Mouse (Mus musculus) CH12.LX (cell line): ENCODE measurements around the gene Agap3. TPM values are rescaled to one million over a fixed set of nuclear protein-coding genes. Genes with fewer than 3 reads are reported as not detected.

ENCODE experiments used
- DNase-seq: peaks from one replicate; pipeline ENCODE4 v3.0.0-alpha.2; 2013; ENCODE audit errors: extremely low read depth
- H3K27ac ChIP-seq: 2 replicates; pipeline ENCODE4 v1.5.1; 2012; ENCODE audit warnings: low read depth, mild to moderate bottlenecking, control low read depth, moderate library complexity; ENCODE audit not compliant: insufficient read depth
- H3K27me3 ChIP-seq: replicated peaks from 2 replicates; pipeline ENCODE3; 2012; ENCODE audit warnings: inconsistent platforms
- H3K36me3 ChIP-seq, 2 experiments: replicated peaks in 1 of 2; 2 replicates each; pipeline versions ENCODE3 to v1.6.1; 2012; ENCODE audit warnings: inconsistent platforms in 1 of 2, low read length in 1 of 2, mild to moderate bottlenecking in 1 of 2, mixed read lengths in 1 of 2, moderate library complexity in 1 of 2; ENCODE audit not compliant: control insufficient read depth in 1 of 2, insufficient read depth in 1 of 2
- H3K4me1 ChIP-seq, 2 experiments: 2 replicates each; pipeline ENCODE4 v1.6.1; 2012; ENCODE audit warnings: inconsistent platforms in 1 of 2, moderate library complexity in 1 of 2; ENCODE audit not compliant: insufficient read depth in 2 of 2, control insufficient read depth in 1 of 2
- H3K4me2 ChIP-seq: 2 replicates; pipeline ENCODE4 v1.6.1; 2012; ENCODE audit warnings: low read depth, mild to moderate bottlenecking, control low read depth; ENCODE audit not compliant: poor library complexity, insufficient read depth, severe bottlenecking
- H3K4me3 ChIP-seq, 3 experiments: fragments of 150-350 bp in 1 of 3; sonication (generic) in 1 of 3; replicated peaks in 1 of 3; 2 replicates each; pipeline versions ENCODE3 to v1.5.1; 2011 to 2012; ENCODE audit warnings: low read depth in 2 of 3, low read length in 2 of 3, mild to moderate bottlenecking in 2 of 3, moderate library complexity in 2 of 3, control low read depth in 1 of 3, improper control_type of control experiment in 1 of 3, inconsistent platforms in 1 of 3, mixed read lengths in 1 of 3; ENCODE audit not compliant: poor library complexity in 1 of 3
- H3K79me2 ChIP-seq: replicated peaks from 2 replicates; pipeline ENCODE4 v1.6.1; 2012; ENCODE audit warnings: mild to moderate bottlenecking, moderate library complexity; ENCODE audit not compliant: control insufficient read depth, poor library complexity, insufficient read depth, severe bottlenecking; ENCODE audit errors: extremely low read depth
- H3K9ac ChIP-seq: 2 replicates; pipeline ENCODE4 v1.6.1; 2012; ENCODE audit warnings: low read depth, mild to moderate bottlenecking, control low read depth, moderate library complexity; ENCODE audit not compliant: insufficient read depth
- H3K9me3 ChIP-seq: replicated peaks from 2 replicates; pipeline ENCODE3; 2012; ENCODE audit warnings: low read length, inconsistent platforms, mixed read lengths
- CHD1 ChIP-seq: IDR thresholded peaks from 2 replicates; pipeline ENCODE4 v1.6.1; 2012; ENCODE audit warnings: low read depth, low read length, improper control_type of control experiment, inconsistent platforms
- CHD2 ChIP-seq: IDR thresholded peaks from 2 replicates; pipeline ENCODE4 v1.6.1; 2011; ENCODE audit warnings: low read length, improper control_type of control experiment
- CTCF ChIP-seq, 2 experiments: IDR thresholded peaks in 1 of 2; conservative IDR thresholded peaks in 1 of 2; 2 replicates each; pipeline ENCODE4 v1.5.1; 2011 to 2012; ENCODE audit warnings: low read depth in 2 of 2, low read length in 2 of 2, improper control_type of control experiment in 1 of 2, inconsistent platforms in 1 of 2, mild to moderate bottlenecking in 1 of 2, moderate library complexity in 1 of 2
- E2F4 ChIP-seq: IDR thresholded peaks from 2 replicates; pipeline ENCODE4 v1.6.1; 2011; ENCODE audit warnings: low read depth, low read length, improper control_type of control experiment; ENCODE audit not compliant: insufficient replicate concordance
- EP300 ChIP-seq: IDR thresholded peaks from 2 replicates; pipeline ENCODE4 v1.6.1; 2011; ENCODE audit warnings: low read length, improper control_type of control experiment
- ETS1 ChIP-seq: conservative IDR thresholded peaks from 2 replicates; pipeline ENCODE4 v1.6.1; 2012; ENCODE audit warnings: low read depth, mild to moderate bottlenecking, inconsistent platforms, low read length, improper control_type of control experiment, moderate library complexity
- GABPA ChIP-seq: IDR thresholded peaks from 2 replicates; pipeline ENCODE4 v1.6.1; 2012; ENCODE audit warnings: low read depth, low read length, improper control_type of control experiment, inconsistent platforms; ENCODE audit not compliant: insufficient replicate concordance
- HCFC1 ChIP-seq: IDR thresholded peaks from 2 replicates; pipeline ENCODE4 v1.6.1; 2012; ENCODE audit warnings: low read depth, mild to moderate bottlenecking, inconsistent platforms, low read length, improper control_type of control experiment
- IRF4 ChIP-seq: IDR thresholded peaks from 2 replicates; pipeline ENCODE4 v1.6.1; 2014; ENCODE audit warnings: low read depth, mild to moderate bottlenecking, inconsistent platforms, low read length, improper control_type of control experiment
- JUND ChIP-seq: conservative IDR thresholded peaks from 2 replicates; pipeline ENCODE4 v1.6.1; 2011; ENCODE audit warnings: low read depth, low read length, improper control_type of control experiment
- MAX ChIP-seq: IDR thresholded peaks from 2 replicates; pipeline ENCODE4 v1.6.1; 2011; ENCODE audit warnings: low read length, improper control_type of control experiment
- MAZ ChIP-seq: IDR thresholded peaks from 2 replicates; pipeline ENCODE4 v1.6.1; 2012; ENCODE audit warnings: low read depth, mild to moderate bottlenecking, inconsistent platforms, low read length, improper control_type of control experiment, moderate library complexity
- MYC ChIP-seq: IDR thresholded peaks from 2 replicates; pipeline ENCODE4 v1.6.1; 2011; ENCODE audit warnings: low read depth, mild to moderate bottlenecking, improper control_type of control experiment, low read length
- POLR2A ChIP-seq: IDR thresholded peaks from 2 replicates; pipeline ENCODE4 v1.6.1; 2011; ENCODE audit warnings: low read depth, mild to moderate bottlenecking, improper control_type of control experiment, low read length
- POLR2AphosphoS2 ChIP-seq: IDR thresholded peaks from 2 replicates; pipeline ENCODE4 v1.6.1; 2011; ENCODE audit warnings: low read depth, low read length, improper control_type of control experiment
- SIN3A ChIP-seq: IDR thresholded peaks from 2 replicates; pipeline ENCODE4 v1.6.1; 2012; ENCODE audit warnings: low read length, improper control_type of control experiment, inconsistent platforms
- SMC3 ChIP-seq: IDR thresholded peaks from 2 replicates; pipeline ENCODE4 v1.6.1; 2011; ENCODE audit warnings: low read depth, low read length, improper control_type of control experiment
- TCF12 ChIP-seq: IDR thresholded peaks from 2 replicates; pipeline ENCODE4 v1.6.1; 2014; ENCODE audit warnings: low read depth, mild to moderate bottlenecking, inconsistent platforms, low read length, improper control_type of control experiment
- UBTF ChIP-seq: IDR thresholded peaks from 2 replicates; pipeline ENCODE4 v1.6.1; 2012; ENCODE audit warnings: low read depth, mild to moderate bottlenecking, inconsistent platforms, low read length, improper control_type of control experiment, moderate library complexity
- USF2 ChIP-seq: conservative IDR thresholded peaks from 2 replicates; pipeline ENCODE4 v1.6.1; 2011; ENCODE audit warnings: low read depth, low read length, improper control_type of control experiment
- ZKSCAN1 ChIP-seq: IDR thresholded peaks from 2 replicates; pipeline ENCODE4 v1.6.1; 2012; ENCODE audit warnings: low read depth, inconsistent platforms, low read length, improper control_type of control experiment, borderline replicate concordance
- ZNF384 ChIP-seq: IDR thresholded peaks from 2 replicates; pipeline ENCODE4 v1.6.1; 2012; ENCODE audit warnings: low read depth, low read length, improper control_type of control experiment, inconsistent platforms
- dilution Hi-C: fragments of 300-500 bp; cut with MboI; formaldehyde crosslinking; loops from 2 replicates; pipeline ENCODE4 v1.14.3; 2020; ENCODE audit warnings: low sequenced_read_pairs; ENCODE audit not compliant: extremely low pct_unique_long_range_greater_than_20kb, extremely low pct_ligation_motif_present
- in situ Hi-C: fragments of 300-500 bp; cut with MboI; formaldehyde crosslinking; loops from 3 replicates; pipeline ENCODE4 v1.14.3; 2019; ENCODE audit warnings: low sequenced_read_pairs, low pct_ligation_motif_present, low pct_unique_long_range_greater_than_20kb, mixed read lengths
- polyA plus RNA-seq: library from polyadenylated mRNA; unstranded; fragments of >175 nt; gene quantifications from 2 replicates; pipeline ENCODE4 v1.2.1, GENCODE M21; 2012; ENCODE audit warnings: low read depth; ENCODE audit not compliant: insufficient read length
- total RNA-seq, 2 experiments: library from RNA; depleted of rRNA; stranded (reverse); fragments of 300-350 nt in 1 of 2; fragments of >200 nt in 1 of 2; gene quantifications; 2 replicates each; pipeline ENCODE4 v1.2.3; 2012 to 2014

Agap3 gene
- total and polyA plus RNA-seq, 3 experiments: 15.4 to 43.5 (median 38.0) TPM

DNA sequence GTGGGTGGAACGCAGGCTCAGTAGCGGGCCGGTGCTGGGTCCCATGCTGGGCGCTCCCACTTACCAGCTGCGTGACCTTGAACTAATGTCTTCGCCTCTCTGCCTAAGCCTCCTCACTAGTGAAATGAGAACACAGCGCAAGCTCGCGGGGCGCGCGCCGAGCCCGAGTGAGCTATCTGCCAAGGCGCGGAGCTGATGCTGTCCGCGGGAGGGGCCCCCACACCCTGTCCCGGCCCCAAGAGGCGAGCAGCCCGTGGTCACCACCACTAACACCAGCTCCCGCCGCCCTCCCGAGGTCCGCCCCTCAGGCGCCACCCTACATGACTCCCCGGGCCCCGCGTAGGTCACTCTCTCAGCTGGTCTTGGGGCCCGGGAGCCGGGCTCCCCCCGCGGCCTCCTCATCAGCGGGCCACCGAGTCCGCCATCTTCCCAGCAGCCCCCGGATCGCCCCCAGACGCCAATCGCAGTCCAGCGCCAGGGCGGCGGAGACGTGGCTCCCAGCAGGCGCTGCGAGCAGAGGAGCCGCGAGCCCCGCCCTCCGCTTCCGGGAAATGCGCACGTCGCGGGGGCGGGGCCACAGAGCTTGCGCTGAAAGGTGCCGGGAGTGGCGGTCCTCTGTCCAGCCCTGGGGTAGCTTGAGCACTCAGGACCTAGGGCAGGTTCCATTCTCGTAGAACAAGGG lies 7.1 kb upstream of the Agap3 start, which contains the start of gene Fastk (continued):
- TF ChIP-seq ZKSCAN1 (no peak), TCF12 (peak; percentile 98), USF2 (no peak), POLR2A (peak; percentile 96), GABPA (no peak; the same call in 1 of the 2 replicates), MAX (0 out of 2 replicates have a peak, but pooled peaks have one; percentile 7), SIN3A (peak; percentile 49), CHD1 (no peak), IRF4 (no peak), POLR2AphosphoS2 (0 out of 2 replicates have a peak, but pooled peaks have one; percentile 73), CTCF (conservative IDR thresholded peaks at IDR 0.05 in 1 of 2, IDR thresholded peaks at IDR 0.05 in 1 of 2; ENCODE audit: low read depth in 2 of 2, low read length in 2 of 2) (no peak), CHD2 (no peak)

DNA sequence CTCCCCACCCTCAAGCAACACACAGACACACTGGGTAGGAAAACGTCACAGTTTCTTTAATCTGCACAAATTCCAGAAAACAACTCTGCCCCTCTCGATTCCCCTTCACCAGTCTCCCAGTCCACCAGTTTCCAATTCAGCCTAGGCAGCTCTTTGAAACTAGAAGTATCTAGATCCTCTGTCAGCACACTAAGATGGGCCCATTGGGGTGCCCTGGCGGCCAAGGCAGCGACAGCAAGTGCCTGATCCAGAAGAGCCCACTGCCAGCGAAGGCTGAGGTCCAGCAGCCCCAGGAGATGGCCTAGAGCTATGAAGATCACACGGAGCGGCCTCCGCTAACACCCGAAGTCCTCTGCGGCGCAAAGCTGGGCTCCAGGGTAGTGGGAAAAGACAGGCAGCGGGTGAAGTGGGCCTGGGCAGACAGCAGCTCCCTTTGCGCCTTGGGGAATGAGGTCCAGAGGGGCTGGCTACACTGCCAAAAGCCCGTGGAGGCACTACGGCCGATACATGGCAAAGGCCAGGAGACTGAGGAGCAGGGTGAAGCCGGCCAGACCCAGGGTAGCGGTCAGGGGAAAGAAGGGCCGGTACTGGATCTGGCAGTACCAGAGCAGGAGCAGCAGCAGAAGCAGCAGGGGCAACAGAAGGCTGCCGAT lies 6.4 kb upstream of the Agap3 start:
- Histone ChIP-seq H3K36me3 (peaks cover 22 to 35% of the 10 kb centered on the region in 2 experiments), H3K4me1 (peaks cover 24 to 40% of the 10 kb centered on the region in 2 experiments), H3K9me3 (no peaks in the 10 kb centered on the region), H3K27ac (no peak overlapping the region), H3K4me2 (peak overlapping the region; percentile 72), H3K27me3 (peaks cover 25% of the 10 kb centered on the region), H3K9ac (peak overlapping the region; percentile 64), H3K79me2 (peaks cover 9% of the 10 kb centered on the region), H3K4me3 (peak overlapping the region; percentile 64 to 93 (median 83))
- TF ChIP-seq MAZ (no peak), MAX (no peak), EP300 (no peak), SIN3A (no peak), JUND (no peak), SMC3 (no peak), IRF4 (no peak), USF2 (no peak), POLR2A (no peak), HCFC1 (no peak), ZNF384 (no peak), MYC (no peak), CHD2 (no peak), ETS1 (no peak), UBTF (no peak), E2F4 (no peak)
- dilution Hi-C loops: no loop called here
- in situ Hi-C loops: no loop called here
- DNase-seq: no peak
